Mouse (Mus musculus): ENCODE data around the gene Bcl2l2. TPM values are rescaled to one million over a fixed set of nuclear protein-coding genes. Genes with fewer than 3 reads are reported as not detected.

The Bcl2l2 gene
- total RNA-seq (2021), result 10 to 100 TPM; 54.3 to 57.2 TPM
- long read RNA-seq, experiment 1, partial matches to known transcripts, result 0 of 1 reads
- long read RNA-seq, experiment 1, other reads (novel, unspliced or antisense), result 0 of 1 reads
- long read RNA-seq, experiment 2, partial matches to known transcripts, result 0 of 1 reads
- long read RNA-seq, experiment 2, other reads (novel, unspliced or antisense), result 0 of 1 reads

DNA sequence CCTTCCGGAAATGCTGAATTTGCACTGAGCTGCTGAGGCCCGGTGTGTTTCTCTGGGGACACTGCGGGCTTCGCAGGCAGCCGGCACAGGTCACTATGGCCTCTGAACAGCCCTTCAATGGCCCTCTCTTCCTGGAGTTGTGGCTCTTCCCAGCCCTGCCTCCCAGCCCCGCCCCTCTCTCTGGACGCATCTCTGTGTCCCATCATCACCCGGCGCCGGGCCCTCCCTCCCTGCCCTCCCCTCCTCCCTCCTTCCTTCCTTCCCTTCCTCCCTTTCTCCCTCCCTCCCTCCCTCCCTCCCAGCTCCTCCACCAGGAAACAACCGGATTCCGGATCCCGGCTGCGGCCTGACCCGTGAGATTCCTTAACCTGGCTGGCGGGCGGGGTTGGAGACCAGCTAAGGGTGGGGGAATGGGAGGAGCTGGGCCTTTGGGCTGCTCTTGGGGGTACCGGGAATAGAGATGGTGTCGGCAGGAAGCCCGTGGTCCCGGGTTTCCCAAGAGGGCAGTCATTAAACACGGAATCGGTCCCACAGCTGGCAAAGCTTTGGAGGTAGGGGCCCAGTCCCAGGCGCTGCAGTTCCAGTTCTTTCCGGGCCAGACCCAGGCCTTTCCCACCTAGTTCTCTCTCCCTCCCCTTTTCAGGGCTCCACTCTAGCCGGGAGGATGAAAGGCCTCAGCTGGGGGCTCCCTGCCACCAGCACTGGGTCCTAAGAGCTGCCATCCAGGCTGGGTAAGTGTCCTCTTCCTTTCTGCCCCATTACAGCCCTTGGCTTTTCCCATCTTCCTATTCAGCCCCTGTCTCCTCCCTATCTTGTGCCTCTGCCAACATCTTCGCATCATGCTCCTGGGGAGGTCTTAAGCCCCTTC is at the start of gene Bcl2l2, which contains the start of gene Gm20521:
Gene Bcl2l2 (plus strand): TSS at position 224 of the 868 bp plus-strand sequence.
Gene Gm20521 (plus strand): TSS at position 288 of the 868 bp plus-strand sequence.
- peak; percentile 89 to 94 for DNase-seq

DNA sequence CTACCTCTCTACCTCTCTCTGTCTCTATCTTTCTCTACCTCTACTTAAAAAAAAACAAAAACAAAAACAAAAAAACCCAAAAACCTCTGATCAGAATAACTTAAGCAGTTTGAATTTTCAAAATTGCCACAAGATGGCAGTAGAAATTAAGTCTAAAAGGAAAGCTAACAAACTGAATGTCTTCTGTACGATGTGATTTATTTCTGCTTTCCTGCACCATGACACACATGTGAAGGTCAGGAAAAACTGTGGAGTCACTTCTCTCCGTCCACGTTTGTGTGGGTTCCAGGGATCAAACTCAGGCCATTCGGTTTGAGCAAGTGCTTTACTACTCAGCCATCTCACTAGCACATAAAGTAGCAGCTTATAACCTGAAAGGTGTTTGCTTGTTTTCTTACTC is 39.7 kb upstream of the Bcl2l2 start:
- peak; percentile 21 to 51 for DNase-seq

DNA sequence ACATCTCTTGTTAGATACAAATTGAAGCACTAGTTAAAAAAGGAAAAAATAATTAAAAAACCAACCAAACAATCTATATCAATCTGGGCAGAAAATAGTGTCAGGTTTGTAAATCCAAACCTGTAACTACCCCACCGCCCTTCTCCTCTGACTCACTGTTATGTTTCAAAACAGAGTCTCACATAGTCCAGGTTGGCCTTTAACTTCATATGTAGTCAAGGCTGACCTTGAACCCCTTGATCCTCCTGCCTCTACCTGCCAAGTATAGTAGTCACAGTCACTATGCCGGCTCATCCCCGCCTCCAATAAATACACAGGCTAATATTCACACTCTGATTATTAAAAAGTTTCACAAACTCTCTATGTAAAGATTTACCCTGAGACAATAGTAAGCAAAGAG is 27.5 kb upstream of the Bcl2l2 start:
- DNase-seq, result no peak

DNA sequence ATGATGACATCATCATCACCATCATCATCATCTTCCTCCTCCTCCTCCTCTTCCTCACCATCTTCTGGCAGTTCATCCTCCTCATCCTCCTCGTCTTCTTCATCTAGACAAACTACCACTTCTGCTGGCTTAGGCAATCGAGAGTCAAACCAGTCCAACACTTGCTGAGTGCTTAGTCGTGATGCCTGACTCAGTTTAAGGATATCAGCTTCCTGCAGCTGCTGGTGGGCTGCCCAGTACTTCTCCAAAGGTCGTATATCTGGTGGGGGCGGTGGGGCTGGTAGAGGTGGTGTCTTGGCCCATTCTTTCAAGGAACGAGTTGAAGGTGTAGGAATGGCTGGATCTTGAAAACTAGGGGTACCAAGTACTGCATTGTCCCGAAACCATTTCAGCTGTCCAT is 26.5 kb upstream of the Bcl2l2 start:
- DNase-seq, result no peak

DNA sequence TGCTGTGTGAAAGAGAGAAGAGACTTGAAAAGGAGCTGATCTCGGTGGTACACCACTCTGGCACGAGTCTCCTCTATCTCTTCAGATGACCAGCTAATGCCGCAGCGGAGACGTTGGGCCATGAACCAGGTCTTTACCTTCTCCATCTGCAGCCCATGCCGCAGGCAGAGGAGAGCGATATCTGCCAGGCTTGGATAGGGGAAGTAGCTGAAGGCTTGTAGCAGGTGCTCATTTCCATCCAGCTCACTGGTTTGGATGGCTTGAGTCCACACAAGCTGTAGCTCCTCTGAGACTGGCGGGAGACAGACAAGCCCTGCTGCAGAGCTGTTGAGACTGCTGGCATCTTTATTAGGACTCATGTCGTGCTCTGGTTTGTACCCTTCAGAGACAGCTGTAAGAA is 25.3 kb upstream of the Bcl2l2 start:
- DNase-seq, result no peak

DNA sequence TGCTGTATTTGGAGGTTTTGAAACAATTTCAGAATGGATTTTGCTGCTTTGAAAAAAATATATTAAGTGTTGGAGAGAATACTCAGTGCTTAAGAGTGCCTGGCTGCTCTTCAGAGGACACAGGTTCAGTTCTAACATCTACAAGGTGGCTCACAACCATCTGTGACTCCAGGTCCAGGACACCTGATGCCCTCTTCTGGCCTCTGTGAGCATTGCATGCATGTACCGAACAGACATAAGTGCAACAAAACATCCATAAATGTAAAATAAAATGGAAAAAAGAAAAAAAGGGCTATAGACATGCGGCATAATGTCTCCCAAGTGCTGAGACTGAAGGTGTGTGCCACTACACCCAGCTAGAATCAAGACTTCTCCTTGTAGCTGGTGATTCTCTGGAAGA is 22.7 kb upstream of the Bcl2l2 start:
- DNase-seq, result peak; percentile 66 to 75

DNA sequence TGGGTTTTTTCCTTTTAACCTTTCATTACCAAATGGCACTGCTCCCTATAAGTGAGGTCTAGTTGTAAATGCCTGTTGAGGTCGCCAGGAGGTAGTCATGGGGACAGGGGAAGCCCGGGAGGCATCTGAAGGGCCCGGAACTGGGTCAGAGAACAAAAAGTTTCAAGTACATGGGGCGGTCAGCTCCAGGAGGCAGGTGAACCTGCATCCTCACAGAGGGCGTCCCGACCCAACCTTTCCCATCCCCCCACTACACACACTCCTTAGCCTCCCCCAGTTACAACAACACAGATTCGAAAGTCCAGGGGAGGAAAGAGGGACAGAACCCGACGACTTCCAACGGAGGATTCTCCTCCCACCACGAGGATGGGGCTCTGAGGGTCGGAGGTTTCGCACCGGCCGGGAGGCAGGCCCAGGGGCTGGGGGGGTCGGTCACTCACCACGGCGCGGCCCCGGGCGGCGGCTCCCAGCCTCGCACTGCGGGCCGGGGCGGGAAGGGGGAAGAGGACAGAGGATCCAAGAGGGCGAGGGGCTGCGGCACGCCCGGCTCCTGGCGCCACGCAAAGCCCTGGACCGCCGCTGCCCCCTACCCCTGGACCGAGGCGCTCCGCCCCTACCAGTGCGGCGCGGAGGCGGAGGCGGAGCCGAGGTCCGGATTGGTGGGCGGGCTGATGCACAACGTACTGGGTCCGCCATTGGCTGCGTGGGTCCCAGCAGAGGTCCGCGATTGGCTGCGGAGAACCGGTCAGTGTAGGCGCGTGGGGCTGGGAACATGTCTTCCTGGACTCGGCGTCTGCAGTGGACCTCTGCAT is 19.5 kb upstream of the Bcl2l2 start:
- peak; percentile 96 for DNase-seq

DNA sequence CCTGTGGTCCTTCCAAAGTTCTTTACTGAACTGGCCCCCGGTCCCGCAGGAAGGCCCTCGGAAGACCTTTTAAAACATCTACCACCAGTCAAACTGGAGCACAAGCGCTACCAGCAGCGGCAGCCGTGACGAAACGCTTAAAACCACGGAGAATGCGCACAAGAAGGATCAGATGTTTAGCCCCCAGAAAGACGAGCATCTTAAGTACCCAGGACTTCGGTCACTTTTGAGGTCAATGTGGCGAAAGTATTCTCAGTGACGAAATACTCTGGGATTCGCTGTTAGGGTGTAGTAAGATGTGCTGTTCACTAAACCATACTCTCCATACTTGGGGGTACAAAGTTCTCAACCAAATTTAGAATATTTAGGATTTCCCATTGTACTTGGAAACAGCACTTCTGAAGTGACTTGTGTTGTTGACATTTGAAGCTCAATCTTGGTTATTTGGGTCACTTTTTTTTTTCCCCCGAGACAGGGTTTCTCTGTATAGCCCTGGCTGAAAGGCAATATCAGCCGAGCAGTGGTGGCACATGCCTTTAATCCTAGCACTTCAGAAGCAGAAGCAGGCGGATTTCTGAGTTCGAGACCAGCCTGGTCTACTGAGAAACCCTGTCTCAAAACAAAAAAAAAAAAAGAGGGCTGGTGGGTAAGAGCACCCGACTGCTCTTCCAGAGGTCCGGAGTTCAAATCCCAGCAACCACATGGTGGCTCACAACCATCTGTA is 18.7 kb upstream of the Bcl2l2 start:
- DNase-seq, result no peak

DNA sequence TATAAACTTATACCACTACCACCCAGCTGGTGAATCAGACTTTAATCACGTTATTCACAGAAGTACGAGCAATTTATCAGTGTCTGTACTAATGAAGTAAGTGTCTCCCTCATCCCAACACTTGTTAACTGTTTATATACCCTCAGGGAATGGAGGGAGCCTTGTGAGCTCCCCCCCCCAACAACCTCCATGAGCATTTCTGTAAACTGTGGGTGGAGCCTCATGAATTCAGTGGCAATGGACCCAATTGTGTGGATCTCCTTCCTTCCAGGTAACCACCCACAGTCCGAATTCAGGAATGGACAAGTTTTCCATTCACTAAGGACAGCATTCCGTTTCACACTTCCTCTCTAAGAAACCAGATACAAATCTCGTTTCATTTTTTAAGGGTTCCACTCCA is 17.6 kb upstream of the Bcl2l2 start:
- DNase-seq, result no peak

DNA sequence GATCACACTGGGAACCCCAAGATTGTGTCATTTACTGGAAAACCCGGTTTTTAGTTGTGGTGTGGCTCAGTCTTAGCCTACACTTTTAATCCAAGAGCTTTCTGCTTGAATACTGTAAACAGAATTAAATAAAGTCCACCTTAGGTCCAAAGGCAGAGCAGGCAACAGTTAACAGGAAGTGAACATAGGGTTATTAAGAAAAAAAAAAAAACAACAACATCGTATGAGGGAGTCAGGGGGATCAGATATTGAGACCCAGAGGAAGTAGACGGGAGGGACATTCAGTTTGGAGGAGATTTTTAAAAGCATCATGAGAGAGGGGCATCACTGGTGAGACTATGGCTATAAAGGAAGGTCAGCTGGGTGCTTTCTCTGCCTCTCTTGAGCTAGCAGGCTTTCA is 16.9 kb upstream of the Bcl2l2 start:
- DNase-seq, result no peak

DNA sequence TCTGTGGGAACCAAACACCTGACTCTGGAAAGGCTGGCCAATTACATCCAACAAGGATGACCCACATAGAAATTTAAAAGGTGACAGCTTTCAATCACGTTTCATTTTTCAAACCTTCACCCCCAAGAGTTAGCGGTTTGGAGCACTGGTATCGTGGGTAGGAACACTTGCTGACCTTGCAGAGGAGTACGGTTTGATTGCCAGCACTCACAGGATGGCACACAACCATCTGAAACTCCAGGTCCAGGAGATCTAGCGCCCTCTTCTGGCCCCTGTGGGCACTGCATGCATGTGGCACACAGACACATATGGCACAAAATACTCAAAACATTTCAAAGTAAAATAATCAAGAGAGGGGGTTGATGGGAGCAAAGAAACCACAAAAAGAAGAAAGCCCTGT is 16.2 kb upstream of the Bcl2l2 start:
- DNase-seq, result peak in 1 of 2 experiments; percentile 27

DNA sequence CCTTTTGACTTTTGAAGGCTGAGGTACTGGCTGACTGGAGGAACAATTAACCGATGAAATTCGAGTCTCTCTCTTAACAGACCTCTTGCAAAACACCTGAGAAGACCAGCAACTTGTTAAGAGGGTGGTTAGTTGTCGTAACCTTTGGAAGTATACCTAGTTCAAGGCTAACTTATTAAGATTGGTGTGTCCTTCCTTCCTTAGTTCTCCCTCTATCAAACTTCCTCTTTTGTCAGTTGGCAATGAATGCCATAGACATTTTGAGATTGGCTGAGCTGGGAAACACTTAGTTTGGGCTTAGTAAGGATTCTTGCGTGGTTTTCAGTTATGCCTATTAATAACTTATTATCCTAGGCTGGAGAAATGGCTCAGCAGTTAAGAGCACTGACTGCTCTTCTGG is 15.2 kb upstream of the Bcl2l2 start:
- DNase-seq, result no peak

DNA sequence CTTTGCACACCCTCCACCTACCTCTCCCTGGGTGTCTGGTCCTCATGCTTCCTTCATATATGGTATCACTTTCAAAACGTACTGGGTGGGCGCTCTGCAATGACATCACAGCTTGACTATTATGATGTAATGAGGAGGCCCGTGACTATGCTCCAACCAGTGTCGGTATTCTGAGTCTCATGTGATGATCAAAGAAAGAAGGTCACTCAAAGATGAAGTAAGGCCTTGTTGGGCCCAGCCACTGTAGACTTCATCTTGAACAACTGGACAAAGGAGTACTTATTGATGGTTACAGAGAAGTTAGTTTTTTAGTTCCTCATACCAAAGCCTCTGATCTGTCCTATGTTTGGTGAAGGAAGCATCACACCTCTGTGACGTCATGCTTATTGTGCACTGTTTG is 12.3 kb upstream of the Bcl2l2 start, which contains the start of gene Homez:
Gene Homez (minus strand): TSS at position 101 of the 400 bp plus-strand sequence.
- DNase-seq, result no peak

DNA sequence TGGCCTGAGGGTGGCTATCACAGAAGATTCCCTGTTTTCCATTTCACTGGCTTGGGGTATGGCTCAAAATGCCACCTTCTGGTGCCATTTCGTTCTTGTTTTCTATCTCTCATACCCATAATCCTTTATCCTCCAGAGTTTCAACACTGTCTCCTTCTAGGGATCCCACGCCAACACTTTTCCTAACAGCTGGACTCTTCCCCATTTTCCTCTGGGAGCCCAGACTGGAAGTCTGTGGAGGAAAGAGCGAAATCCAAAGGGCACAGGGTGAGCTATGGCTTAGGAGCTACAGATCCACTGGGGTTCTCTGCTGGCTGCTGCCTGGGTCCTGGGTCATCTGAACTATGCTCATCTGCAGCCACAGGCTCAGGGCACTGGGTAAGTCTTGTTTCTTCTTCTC is 9.0 kb upstream of the Bcl2l2 start:
- DNase-seq, result no peak

DNA sequence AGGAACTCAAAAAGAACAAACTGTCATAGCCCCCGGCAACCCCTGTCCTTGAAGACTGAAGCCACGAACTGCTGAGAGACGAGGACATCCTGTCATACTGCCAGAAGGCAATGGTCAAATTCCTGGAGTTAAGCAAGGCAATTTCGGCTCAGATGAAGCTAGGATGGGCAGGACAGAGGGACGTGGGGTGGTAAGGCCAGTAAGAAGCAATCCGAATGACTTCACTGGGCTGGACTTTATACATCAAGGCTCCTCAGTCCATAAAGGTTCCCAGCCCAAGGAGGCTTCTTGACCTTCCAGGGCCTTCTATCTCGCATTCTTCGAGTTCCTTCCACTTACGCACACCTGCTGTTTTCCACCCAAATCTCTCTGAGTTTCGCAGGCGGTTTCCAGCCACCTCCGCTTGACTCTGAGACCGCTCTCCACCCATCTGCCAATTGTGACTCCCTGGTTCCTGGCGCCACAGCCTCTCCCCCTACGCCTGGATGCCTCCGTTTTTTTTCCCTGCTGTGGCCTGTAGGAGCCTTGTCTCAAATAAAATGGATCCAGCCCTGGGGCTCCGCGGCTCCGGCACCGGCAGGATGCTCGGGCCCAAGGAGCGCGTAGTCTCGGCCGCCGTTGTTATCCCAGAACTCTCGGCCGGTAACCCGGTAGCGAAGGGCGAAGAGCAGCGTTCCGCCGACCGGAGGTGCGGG is 7.2 kb upstream of the Bcl2l2 start:
- no peak for DNase-seq

DNA sequence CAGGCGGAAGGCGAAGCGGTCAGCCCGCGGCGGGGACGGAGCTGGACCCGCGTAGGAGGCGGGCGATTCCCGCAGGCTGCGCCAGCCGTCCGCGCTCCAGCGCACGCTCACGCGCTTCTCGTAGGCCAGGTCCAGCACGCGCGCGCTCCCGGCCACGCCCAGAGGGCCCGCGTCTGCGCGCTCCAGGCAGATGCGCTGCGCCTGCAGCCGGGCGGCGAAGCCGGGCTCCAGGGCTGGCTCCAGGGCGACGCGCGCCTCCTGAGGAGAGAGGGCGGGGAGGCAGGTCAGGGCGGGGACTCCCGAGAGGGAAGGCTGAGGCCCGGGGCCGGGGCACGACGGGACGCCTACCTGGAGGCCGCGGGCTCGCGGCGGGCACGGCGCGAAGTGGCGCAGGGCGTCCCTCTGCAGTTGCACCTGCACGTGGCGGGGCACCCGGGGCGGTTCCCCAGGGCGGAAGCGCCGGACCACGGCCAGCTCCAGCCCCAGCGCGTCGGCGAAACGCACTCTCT is 6.6 kb upstream of the Bcl2l2 start:
- DNase-seq, result peak; percentile 95 to 97

DNA sequence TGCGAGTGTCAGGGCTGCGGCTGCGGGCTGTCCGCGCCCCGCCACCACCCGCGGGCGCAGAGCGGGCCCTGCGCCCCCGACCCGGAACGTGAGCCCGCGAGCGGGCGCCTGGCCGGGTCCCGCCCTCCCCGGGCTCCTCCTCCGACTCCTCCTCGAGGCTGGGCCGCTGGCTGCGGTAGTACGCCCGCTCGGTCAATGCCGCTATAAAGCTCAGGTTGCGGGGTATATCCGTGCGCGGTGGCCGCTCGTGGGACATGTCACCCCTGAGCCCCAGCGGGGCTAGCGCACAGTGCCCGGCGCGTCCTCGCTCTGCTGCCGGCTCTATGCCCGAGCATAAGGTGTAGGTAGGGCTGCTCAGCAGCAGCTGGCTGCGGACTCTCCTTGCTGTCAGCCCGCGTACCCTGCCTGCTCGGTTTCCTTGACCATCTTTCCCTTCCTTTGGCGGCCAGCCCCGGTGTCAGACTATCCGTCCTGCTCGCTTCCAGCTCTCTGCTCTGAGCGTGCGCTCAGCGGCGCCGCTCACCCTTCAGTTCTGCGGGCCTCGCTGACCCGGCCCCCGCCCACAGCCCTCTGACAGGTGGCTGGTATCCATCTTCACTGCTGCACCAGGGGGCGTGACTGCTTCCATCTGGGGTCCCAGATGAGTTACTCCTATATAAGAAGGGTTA is 6.0 kb upstream of the Bcl2l2 start, which contains the start of gene Ppp1r3e:
Gene Ppp1r3e (minus strand): TSS at position 503 of the 668 bp plus-strand sequence.
- DNase-seq, result peak; percentile 85 to 91

DNA sequence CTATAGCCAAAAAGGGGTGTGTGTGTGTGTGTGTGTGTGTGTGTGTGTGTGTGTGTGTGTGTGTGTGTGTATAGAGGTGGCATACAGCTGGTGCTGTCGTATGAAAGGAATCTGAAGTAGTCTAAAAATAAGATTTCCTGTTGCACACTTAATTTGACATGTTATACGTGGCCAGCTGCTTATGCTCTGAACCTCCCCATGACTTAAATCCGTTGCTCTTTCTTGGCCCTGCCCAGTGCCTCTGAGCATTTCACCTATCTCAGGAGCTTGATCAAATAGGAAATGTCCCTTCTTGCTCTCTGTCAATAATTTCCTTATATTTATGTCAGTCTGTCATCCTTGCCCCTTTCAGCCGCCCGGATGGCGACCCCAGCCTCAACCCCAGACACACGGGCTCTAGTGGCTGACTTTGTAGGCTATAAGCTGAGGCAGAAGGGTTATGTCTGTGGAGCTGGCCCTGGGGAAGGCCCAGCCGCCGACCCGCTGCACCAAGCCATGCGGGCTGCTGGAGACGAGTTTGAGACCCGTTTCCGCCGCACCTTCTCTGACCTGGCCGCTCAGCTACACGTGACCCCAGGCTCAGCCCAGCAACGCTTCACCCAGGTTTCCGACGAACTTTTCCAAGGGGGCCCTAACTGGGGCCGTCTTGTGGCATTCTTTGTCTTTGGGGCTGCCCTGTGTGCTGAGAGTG is 990 bp downstream of the Bcl2l2 start:
- DNase-seq, result no peak

DNA sequence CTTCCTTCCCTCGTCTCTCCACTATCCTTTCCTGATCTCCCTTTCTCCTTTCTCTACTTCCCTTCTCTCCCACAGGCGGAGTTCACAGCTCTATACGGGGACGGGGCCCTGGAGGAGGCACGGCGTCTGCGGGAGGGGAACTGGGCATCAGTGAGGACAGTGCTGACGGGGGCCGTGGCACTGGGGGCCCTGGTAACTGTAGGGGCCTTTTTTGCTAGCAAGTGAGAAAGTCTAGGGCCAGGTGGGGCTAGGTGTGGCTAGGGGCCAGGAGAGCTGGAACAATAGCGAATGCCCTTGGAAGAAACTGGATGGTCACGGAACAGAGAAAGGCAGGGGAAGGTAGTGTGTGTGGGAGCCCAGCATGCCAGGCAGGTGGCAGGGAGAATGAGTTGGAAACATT is 2.1 kb downstream of the Bcl2l2 start:
- no peak for DNase-seq

DNA sequence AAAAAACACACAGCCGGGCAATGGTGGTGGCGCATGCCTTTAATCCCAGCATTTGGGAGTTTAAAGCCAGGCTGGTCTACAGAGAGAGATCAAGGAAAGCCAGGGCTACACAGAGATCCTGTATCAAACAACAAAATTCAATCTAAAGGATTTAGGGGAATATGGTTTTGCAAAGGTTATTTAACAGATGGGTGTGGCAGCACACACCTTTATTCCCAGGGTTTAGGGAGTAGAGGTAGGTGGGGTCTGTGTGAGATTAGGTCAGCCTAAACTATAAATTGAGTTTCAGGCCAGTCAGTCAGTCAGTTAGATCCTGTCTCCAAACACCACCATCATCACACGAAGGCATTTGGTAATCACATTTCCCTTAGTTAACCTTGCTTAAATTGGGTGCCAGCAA is 9.0 kb downstream of the Bcl2l2 start, which contains the start of gene Pabpn1:
Gene Pabpn1 (plus strand): TSS at position 301 of the 400 bp plus-strand sequence.
- DNase-seq, result no peak

Measured in adrenal gland, postnatal 36 days (tissue).